Mouse (Mus musculus): ENCODE results near the gene Tcea3. TPM values are rescaled to one million over a fixed set of nuclear protein-coding genes. Genes with fewer than 3 reads are reported as not detected.

Tcea3 gene
- polyA plus RNA-seq, 1 experiment from 2014 or later = 29.8 TPM

DNA sequence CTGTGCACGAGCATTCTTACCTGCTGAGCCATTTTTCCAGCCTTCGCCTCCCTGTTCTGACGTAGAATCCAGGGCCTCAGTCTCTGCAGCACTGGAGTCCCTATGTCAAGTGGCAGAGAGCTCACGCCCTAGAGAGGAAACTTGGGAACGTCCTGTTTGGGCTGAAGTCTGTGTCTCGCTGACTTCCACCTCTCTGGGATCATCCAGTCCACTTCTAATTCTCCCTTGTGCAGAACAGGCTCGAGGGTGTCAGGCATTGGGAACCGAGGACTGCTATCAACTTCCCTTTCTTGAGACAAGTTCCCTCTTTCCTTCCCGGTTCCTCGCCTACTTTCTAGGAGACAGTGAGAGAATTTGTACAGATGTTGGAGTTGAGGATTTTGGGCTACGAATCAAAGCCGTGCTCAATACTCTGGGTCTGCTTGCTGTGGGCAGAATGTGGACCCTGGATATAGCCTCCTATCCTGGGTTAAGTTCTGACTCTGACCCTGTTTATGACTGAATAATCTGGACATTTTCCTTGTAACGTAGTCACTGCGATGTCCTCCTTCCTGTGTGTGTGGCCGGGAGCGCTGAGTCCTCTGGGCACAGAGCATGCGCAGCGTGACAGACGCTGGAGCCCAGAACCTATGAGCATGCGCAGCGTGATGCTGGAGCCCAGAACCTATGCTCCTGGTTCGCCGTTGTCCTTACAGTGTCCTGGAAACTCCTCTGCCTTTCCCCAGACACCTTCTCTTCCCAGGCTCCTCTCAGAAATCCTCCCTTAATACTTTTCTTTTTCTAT, 22.7 kb upstream of the Tcea3 start:
- no peaks in the 10 kb centered on the region for H3K36me3 ChIP-seq (ENCODE audit: control insufficient read depth, insufficient read depth)
- 57% methylated on average over 23 of the region's 23 CpGs for WGBS (ENCODE audit: insufficient replicate concordance)
- no peak overlapping the region for H3K9ac ChIP-seq (ENCODE audit: low read depth, low read length)
- ATAC-seq (ENCODE audit: low read depth) = no peak
- H3K4me3 ChIP-seq (ENCODE audit: low read depth, low read length) = no peak overlapping the region
- H3K27ac ChIP-seq (ENCODE audit: low read length) = no peak overlapping the region
- no peaks in the 10 kb centered on the region for H3K4me1 ChIP-seq (ENCODE audit: control insufficient read depth, low read depth, low read length)
- H3K27me3 ChIP-seq (ENCODE audit: control insufficient read depth, insufficient read depth, low read depth, low read length) = peaks cover 3% of the 10 kb centered on the region
- H3K9me3 ChIP-seq (replicated peaks; ENCODE audit: control insufficient read depth, low read length) = no peaks in the 10 kb centered on the region
- H3K4me2 ChIP-seq (ENCODE audit: low read depth, low read length) = no peak overlapping the region

DNA sequence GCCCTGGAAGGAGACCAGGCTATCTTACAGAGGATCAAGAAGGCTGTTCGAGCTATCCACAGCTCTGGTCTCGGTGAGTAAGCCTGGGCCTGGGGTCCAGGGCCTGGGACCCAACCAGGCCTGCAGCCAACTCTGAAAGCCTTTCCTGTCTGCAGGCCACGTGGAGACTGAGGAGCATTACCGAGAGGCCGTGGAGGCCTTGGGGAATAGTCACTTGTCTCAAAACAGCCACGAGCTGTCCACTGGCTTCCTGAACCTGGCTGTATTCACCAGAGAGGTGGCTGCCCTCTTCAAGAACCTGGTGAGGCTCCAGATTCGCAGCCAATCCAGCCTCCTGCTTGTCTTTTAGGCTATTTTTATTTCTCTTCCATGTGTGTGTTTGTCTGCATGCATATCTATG, 20.1 kb upstream of the Tcea3 start:
- ATAC-seq (ENCODE audit: low read depth) = no peak
- 53% methylated on average over 7 of the region's 7 CpGs for WGBS (ENCODE audit: insufficient replicate concordance)

DNA sequence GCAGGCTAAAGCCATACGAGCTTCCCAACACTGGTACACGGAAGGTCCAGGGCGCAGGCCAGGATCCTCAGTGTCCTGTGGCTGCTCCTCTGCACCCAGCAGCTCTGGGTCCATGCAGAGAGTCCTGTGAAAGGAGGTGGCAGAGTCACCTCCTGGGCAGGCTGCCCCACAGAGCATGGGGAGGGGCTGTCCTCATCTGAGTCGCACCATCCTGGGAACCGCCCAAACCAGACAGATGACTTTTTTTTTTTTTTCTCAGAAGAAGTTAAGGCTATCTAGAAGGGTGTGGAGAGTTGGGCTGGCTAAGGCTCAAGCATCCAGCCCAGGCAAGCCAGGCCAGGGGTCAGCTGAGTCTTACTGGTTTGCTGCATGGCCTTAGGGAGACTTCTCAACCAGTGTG, 18.9 kb upstream of the Tcea3 start:
- H3K9me3 ChIP-seq (replicated peaks; ENCODE audit: control insufficient read depth, low read length) = no peaks in the 10 kb centered on the region
- no peak overlapping the region for H3K4me2 ChIP-seq (ENCODE audit: low read depth, low read length)
- H3K9ac ChIP-seq (ENCODE audit: low read depth, low read length) = no peak overlapping the region
- H3K4me1 ChIP-seq (ENCODE audit: control insufficient read depth, low read depth, low read length) = no peaks in the 10 kb centered on the region
- H3K36me3 ChIP-seq (ENCODE audit: control insufficient read depth, insufficient read depth) = no peaks in the 10 kb centered on the region
- no peak for ATAC-seq (ENCODE audit: low read depth)
- 62% methylated on average over 5 of the region's 5 CpGs for WGBS (ENCODE audit: insufficient replicate concordance)
- H3K4me3 ChIP-seq (ENCODE audit: low read depth, low read length) = no peak overlapping the region
- H3K27ac ChIP-seq (ENCODE audit: low read length) = no peak overlapping the region
- H3K27me3 ChIP-seq (ENCODE audit: control insufficient read depth, insufficient read depth, low read depth, low read length) = no peaks in the 10 kb centered on the region; the same call in 1 of the 2 replicates

More for the DNA sequence above, 20.1 kb upstream of the Tcea3 start:
- Histone ChIP-seq H3K36me3 (ENCODE audit: control insufficient read depth, insufficient read depth) (no peaks in the 10 kb centered on the region), H3K4me3 (ENCODE audit: low read depth, low read length) (no peak overlapping the region), H3K9ac (ENCODE audit: low read depth, low read length) (no peak overlapping the region), H3K27ac (ENCODE audit: low read length) (no peak overlapping the region), H3K4me1 (ENCODE audit: control insufficient read depth, low read depth, low read length) (no peaks in the 10 kb centered on the region), H3K4me2 (ENCODE audit: low read depth, low read length) (no peak overlapping the region), H3K27me3 (ENCODE audit: control insufficient read depth, insufficient read depth, low read depth, low read length) (no peaks in the 10 kb centered on the region; the same call in 1 of the 2 replicates), H3K9me3 (replicated peaks; ENCODE audit: control insufficient read depth, low read length) (no peaks in the 10 kb centered on the region)

DNA sequence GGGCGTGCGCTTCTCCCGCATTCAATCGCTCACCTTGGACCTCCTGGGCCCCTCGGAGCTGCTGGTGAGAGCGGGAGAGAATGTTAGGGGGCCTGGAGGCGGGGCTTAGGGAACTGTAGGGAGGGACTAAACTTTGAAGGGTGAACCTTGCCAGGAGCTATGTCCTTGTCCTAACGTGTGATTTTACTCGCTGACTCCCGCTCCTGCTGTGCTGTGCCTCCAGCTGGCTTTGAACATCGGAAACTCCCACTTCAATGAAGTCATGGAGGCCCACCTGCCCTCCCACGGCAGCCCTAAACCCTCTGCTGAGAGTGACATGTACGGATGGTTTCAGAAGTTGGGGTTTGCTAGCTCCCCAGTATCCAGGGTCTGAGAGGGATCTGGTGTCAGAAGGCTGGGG, 8.9 kb upstream of the Tcea3 start:
- Histone ChIP-seq H3K36me3 (ENCODE audit: control insufficient read depth, insufficient read depth) (no peaks in the 10 kb centered on the region), H3K4me3 (ENCODE audit: low read depth, low read length) (no peak overlapping the region), H3K27ac (ENCODE audit: low read length) (no peak overlapping the region), H3K9ac (ENCODE audit: low read depth, low read length) (no peak overlapping the region), H3K9me3 (replicated peaks; ENCODE audit: control insufficient read depth, low read length) (no peaks in the 10 kb centered on the region), H3K4me2 (ENCODE audit: low read depth, low read length) (no peak overlapping the region), H3K27me3 (ENCODE audit: control insufficient read depth, insufficient read depth, low read depth, low read length) (peaks cover 22% of the 10 kb centered on the region), H3K4me1 (ENCODE audit: control insufficient read depth, low read depth, low read length) (no peaks in the 10 kb centered on the region)
- ATAC-seq (ENCODE audit: low read depth) = no peak
- WGBS (ENCODE audit: insufficient replicate concordance) = 15% methylated on average over 13 of the region's 13 CpGs

DNA sequence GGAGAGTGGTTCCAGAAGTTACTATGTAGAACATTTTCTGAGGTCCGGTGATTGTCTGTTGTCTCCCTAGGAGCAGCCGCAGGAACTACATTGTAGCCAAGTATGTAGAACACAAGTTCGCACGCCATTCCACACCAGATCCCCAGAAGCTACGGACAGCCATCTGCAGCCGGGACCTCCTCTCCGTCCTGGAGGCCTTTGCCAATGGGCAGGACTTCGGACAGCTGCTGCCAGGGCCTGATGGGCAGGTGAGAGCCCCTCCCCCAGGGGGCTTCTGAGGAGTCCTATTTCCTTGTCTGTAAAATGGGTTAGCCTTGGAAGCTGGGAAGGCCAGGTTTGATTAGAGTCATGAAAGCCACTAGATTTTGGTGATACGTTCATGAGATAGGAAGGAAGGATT, 8.4 kb upstream of the Tcea3 start:
- Histone ChIP-seq H3K27ac (ENCODE audit: low read length) (no peak overlapping the region), H3K36me3 (ENCODE audit: control insufficient read depth, insufficient read depth) (no peaks in the 10 kb centered on the region), H3K9me3 (replicated peaks; ENCODE audit: control insufficient read depth, low read length) (no peaks in the 10 kb centered on the region), H3K9ac (ENCODE audit: low read depth, low read length) (no peak overlapping the region), H3K4me2 (ENCODE audit: low read depth, low read length) (no peak overlapping the region), H3K4me3 (ENCODE audit: low read depth, low read length) (no peak overlapping the region), H3K27me3 (ENCODE audit: control insufficient read depth, insufficient read depth, low read depth, low read length) (peaks cover 22% of the 10 kb centered on the region), H3K4me1 (ENCODE audit: control insufficient read depth, low read depth, low read length) (no peaks in the 10 kb centered on the region)
- 48% methylated on average over 9 of the region's 9 CpGs for WGBS (ENCODE audit: insufficient replicate concordance)
- ATAC-seq (ENCODE audit: low read depth) = no peak

DNA sequence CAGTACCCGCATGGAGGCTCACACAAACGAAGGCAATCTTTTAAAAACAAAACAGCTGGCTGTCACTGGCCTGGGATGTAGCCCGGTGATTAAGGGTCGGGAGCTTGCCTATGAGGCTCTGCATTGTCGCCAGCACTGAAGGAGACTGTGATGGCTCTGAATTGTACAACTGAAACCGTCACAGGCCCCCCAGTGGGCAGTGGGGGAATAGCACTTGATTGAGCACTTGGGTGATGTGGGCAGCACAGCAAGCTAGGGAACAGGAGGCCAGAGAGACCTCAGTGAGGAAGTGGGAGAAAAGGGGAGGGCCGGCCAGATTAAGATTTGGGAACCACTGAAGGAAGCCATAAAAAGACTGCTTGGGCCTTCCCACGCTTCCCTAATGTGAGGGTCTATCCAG, 7.9 kb upstream of the Tcea3 start:
- Histone ChIP-seq H3K27me3 (ENCODE audit: control insufficient read depth, insufficient read depth, low read depth, low read length) (peaks cover 22% of the 10 kb centered on the region), H3K4me1 (ENCODE audit: control insufficient read depth, low read depth, low read length) (no peaks in the 10 kb centered on the region)
- 10% methylated on average over 8 of the region's 8 CpGs for WGBS (ENCODE audit: insufficient replicate concordance)

DNA sequence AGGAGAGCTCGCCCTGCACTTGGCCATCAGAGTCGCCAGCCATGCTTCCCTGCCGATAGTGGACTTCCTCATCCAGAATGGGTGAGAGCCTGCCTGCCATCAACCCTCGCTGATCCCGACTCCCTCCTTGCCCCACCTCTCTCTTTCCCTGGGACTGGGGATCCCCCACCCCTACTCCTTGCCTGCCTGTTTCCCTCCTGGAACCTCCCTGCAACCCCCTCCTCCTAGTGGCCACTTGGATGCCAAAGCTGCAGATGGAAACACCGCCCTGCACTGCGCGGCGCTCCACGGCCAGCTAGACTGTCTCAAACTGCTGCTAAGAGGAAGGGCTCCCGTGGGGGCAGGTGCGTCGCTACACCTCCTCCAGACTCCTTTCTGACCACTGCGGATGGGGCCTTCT, 7.4 kb upstream of the Tcea3 start:
- no peaks in the 10 kb centered on the region for H3K36me3 ChIP-seq (ENCODE audit: control insufficient read depth, insufficient read depth)
- ATAC-seq (ENCODE audit: low read depth) = no peak
- no peak overlapping the region for H3K9ac ChIP-seq (ENCODE audit: low read depth, low read length)
- peaks cover 26% of the 10 kb centered on the region for H3K27me3 ChIP-seq (ENCODE audit: control insufficient read depth, insufficient read depth, low read depth, low read length)
- no peaks in the 10 kb centered on the region for H3K4me1 ChIP-seq (ENCODE audit: control insufficient read depth, low read depth, low read length)
- no peak overlapping the region for H3K27ac ChIP-seq (ENCODE audit: low read length)
- WGBS (ENCODE audit: insufficient replicate concordance) = 45% methylated on average over 14 of the region's 14 CpGs
- no peaks in the 10 kb centered on the region for H3K9me3 ChIP-seq (replicated peaks; ENCODE audit: control insufficient read depth, low read length)
- no peak overlapping the region for H3K4me3 ChIP-seq (ENCODE audit: low read depth, low read length)
- H3K4me2 ChIP-seq (ENCODE audit: low read depth, low read length) = no peak overlapping the region

More for the DNA sequence above, 7.9 kb upstream of the Tcea3 start:
- ATAC-seq (ENCODE audit: low read depth) = no peak; the same call in 1 of the 2 replicates
- H3K36me3 ChIP-seq (ENCODE audit: control insufficient read depth, insufficient read depth) = no peaks in the 10 kb centered on the region
- no peak overlapping the region for H3K9ac ChIP-seq (ENCODE audit: low read depth, low read length)
- H3K4me3 ChIP-seq (ENCODE audit: low read depth, low read length) = no peak overlapping the region
- no peaks in the 10 kb centered on the region for H3K9me3 ChIP-seq (replicated peaks; ENCODE audit: control insufficient read depth, low read length)
- no peak overlapping the region for H3K4me2 ChIP-seq (ENCODE audit: low read depth, low read length)
- H3K27ac ChIP-seq (ENCODE audit: low read length) = no peak overlapping the region

DNA sequence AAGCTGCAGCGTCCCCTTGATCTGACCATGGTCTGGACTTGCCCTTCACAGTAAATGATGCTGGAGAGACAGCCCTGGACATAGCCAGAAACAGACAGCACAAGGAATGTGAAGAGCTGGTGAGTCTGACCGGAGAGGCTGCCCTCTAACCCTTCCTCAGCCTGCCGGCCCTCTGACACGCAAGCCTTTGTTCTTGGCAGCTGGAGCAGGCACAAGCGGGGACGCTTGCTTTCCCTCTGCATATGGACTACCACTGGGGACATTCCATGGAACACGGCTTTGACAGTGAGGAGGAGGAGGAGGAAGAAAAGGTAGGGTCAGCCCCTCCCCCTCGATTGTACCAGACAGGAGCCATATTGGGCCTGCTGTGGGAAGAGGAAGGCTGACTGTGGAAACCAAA, 6.6 kb upstream of the Tcea3 start:
- no peak for ATAC-seq (ENCODE audit: low read depth)

DNA sequence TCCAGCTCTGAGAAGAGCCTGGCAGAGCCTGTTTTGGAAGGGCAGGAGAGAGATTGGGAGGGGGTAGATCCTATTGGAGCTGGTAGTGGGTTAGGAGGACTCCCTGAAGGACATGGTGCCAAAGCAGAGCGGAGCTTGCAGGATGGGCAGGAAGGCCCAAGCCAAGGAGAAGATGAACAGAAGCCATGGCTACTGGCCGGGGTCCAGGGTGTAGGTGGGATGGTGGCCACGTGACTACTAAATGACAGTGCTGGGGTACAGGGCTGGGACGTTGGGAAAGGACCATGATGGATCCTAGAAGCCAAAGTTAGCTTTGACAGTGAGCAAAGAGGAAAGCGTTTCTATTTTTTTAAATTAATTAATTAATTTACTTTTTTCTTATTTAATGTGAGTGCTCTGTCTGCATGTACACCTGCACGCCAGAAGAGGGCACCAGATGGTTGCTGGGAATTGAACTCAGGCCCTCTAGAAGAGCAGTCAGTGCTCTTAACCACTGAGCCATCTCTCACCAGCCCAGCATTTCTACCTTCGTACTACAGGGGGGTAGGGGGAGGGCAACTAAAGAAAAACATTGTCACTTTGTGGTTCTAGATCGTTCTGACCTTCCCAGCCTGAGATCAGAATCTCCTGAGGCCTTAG, 5.3 kb upstream of the Tcea3 start:
- ATAC-seq (ENCODE audit: low read depth) = no peak
- Histone ChIP-seq H3K4me1 (ENCODE audit: control insufficient read depth, low read depth, low read length) (no peaks in the 10 kb centered on the region; the same call in 1 of the 2 replicates), H3K4me3 (ENCODE audit: low read depth, low read length) (no peak overlapping the region), H3K36me3 (ENCODE audit: control insufficient read depth, insufficient read depth) (no peaks in the 10 kb centered on the region), H3K4me2 (ENCODE audit: low read depth, low read length) (no peak overlapping the region), H3K27me3 (ENCODE audit: control insufficient read depth, insufficient read depth, low read depth, low read length) (peaks cover 44% of the 10 kb centered on the region), H3K9ac (ENCODE audit: low read depth, low read length) (no peak overlapping the region), H3K27ac (ENCODE audit: low read length) (no peak overlapping the region), H3K9me3 (replicated peaks; ENCODE audit: control insufficient read depth, low read length) (no peaks in the 10 kb centered on the region)
- WGBS (ENCODE audit: insufficient replicate concordance) = 34% methylated on average over 8 of the region's 8 CpGs

More for the DNA sequence above, 6.6 kb upstream of the Tcea3 start:
- Histone ChIP-seq H3K9me3 (replicated peaks; ENCODE audit: control insufficient read depth, low read length) (no peaks in the 10 kb centered on the region), H3K27me3 (ENCODE audit: control insufficient read depth, insufficient read depth, low read depth, low read length) (peaks cover 32% of the 10 kb centered on the region), H3K27ac (ENCODE audit: low read length) (no peak overlapping the region), H3K9ac (ENCODE audit: low read depth, low read length) (no peak overlapping the region), H3K36me3 (ENCODE audit: control insufficient read depth, insufficient read depth) (no peaks in the 10 kb centered on the region), H3K4me1 (ENCODE audit: control insufficient read depth, low read depth, low read length) (no peaks in the 10 kb centered on the region), H3K4me3 (ENCODE audit: low read depth, low read length) (no peak overlapping the region), H3K4me2 (ENCODE audit: low read depth, low read length) (no peak overlapping the region)
- 64% methylated on average over 8 of the region's 8 CpGs for WGBS (ENCODE audit: insufficient replicate concordance)

Data from liver, embryonic 16.5 days (tissue).